Mouse (Mus musculus) MEL (cell line): Measurements from ENCODE around the gene Taf1c. TPM values are rescaled to one million over a fixed set of nuclear protein-coding genes. Genes with fewer than 3 reads are reported as not detected.

Experiments used
- DNase-seq: peaks from one replicate; pipeline ENCODE4 v3.0.0; 2011; ENCODE audit warnings: low read depth, low spot score
- H3K27ac ChIP-seq: 2 replicates; pipeline ENCODE4 v1.5.1; 2012; ENCODE audit warnings: low read depth, mild to moderate bottlenecking, control low read depth, low read length, moderate library complexity; ENCODE audit not compliant: control insufficient read depth
- H3K27me3 ChIP-seq, 2 experiments: fragments of 150-350 bp in 1 of 2; sonication (generic) in 1 of 2; 2 replicates each; pipeline ENCODE4 v1.6.1; 2012; ENCODE audit warnings: low read length in 2 of 2, mild to moderate bottlenecking in 2 of 2, improper control_type of control experiment in 1 of 2, moderate library complexity in 1 of 2; ENCODE audit not compliant: insufficient read depth in 2 of 2, control insufficient read depth in 1 of 2
- H3K36me3 ChIP-seq, 2 experiments: 2 replicates each; pipeline ENCODE4 v1.6.1; 2012 to 2014; ENCODE audit warnings: low read length in 2 of 2, improper control_type of control experiment in 1 of 2, inconsistent platforms in 1 of 2, mild to moderate bottlenecking in 1 of 2; ENCODE audit not compliant: insufficient read depth in 2 of 2, control insufficient read depth in 1 of 2
- H3K4me1 ChIP-seq, 2 experiments: fragments of 150-350 bp in 1 of 2; sonication (generic) in 1 of 2; 2 replicates each; pipeline ENCODE4 v1.6.1; 2012; ENCODE audit warnings: low read length in 2 of 2, improper control_type of control experiment in 1 of 2, mild to moderate bottlenecking in 1 of 2; ENCODE audit not compliant: insufficient read depth in 2 of 2, control insufficient read depth in 1 of 2
- H3K4me3 ChIP-seq, 2 experiments: fragments of 150-350 bp in 1 of 2; sonication (generic) in 1 of 2; 2 replicates each; pipeline ENCODE4 v1.5.1; 2012; ENCODE audit warnings: low read depth in 2 of 2, low read length in 2 of 2, mild to moderate bottlenecking in 2 of 2, moderate library complexity in 2 of 2, control low read depth in 1 of 2, improper control_type of control experiment in 1 of 2; ENCODE audit not compliant: control insufficient read depth in 1 of 2, insufficient read depth in 1 of 2
- H3K79me2 ChIP-seq: 2 replicates; pipeline ENCODE4 v1.6.1; 2012; ENCODE audit warnings: mild to moderate bottlenecking, low read length, moderate library complexity; ENCODE audit not compliant: control insufficient read depth, poor library complexity, insufficient read depth
- H3K9ac ChIP-seq: 2 replicates; pipeline ENCODE4 v1.6.1; 2012; ENCODE audit warnings: low read depth, mild to moderate bottlenecking, control low read depth, low read length, moderate library complexity; ENCODE audit not compliant: control insufficient read depth, poor library complexity, severe bottlenecking
- H3K9me3 ChIP-seq: fragments of 150-350 bp; sonication (generic); replicated peaks from 2 replicates; pipeline ENCODE4 v1.6.1; 2012; ENCODE audit warnings: mild to moderate bottlenecking, low read length, improper control_type of control experiment, moderate library complexity; ENCODE audit not compliant: insufficient read depth
- CHD1 ChIP-seq: IDR thresholded peaks from 2 replicates; pipeline ENCODE4 v1.6.1; 2012; ENCODE audit warnings: low read depth, mild to moderate bottlenecking, inconsistent platforms, low read length, improper control_type of control experiment
- CHD2 ChIP-seq: IDR thresholded peaks from 2 replicates; pipeline ENCODE4 v1.6.1; 2011; ENCODE audit warnings: low read length, improper control_type of control experiment
- E2F4 ChIP-seq: IDR thresholded peaks from 2 replicates; pipeline ENCODE4 v1.6.1; 2011; ENCODE audit warnings: low read depth, low read length, improper control_type of control experiment, borderline replicate concordance
- GABPA ChIP-seq: IDR thresholded peaks from 2 replicates; pipeline ENCODE4 v1.6.1; 2012; ENCODE audit warnings: low read depth, mild to moderate bottlenecking, inconsistent platforms, low read length, improper control_type of control experiment, moderate library complexity
- GATA1 ChIP-seq: IDR thresholded peaks from 2 replicates; pipeline ENCODE4 v1.6.1; 2011; ENCODE audit warnings: low read depth, low read length, improper control_type of control experiment
- KAT2A ChIP-seq: conservative IDR thresholded peaks from 2 replicates; pipeline ENCODE4 v1.6.1; 2012; ENCODE audit warnings: low read depth, low read length, improper control_type of control experiment, inconsistent platforms
- MAFK ChIP-seq: IDR thresholded peaks from 2 replicates; pipeline ENCODE4 v1.6.1; 2011; ENCODE audit warnings: low read depth, mild to moderate bottlenecking, low read length, improper control_type of control experiment, borderline replicate concordance
- MAX ChIP-seq: IDR thresholded peaks from 2 replicates; pipeline ENCODE4 v1.6.1; 2011; ENCODE audit warnings: low read length, improper control_type of control experiment
- MAZ ChIP-seq: IDR thresholded peaks from 2 replicates; pipeline ENCODE4 v1.6.1; 2012; ENCODE audit warnings: low read depth, mild to moderate bottlenecking, inconsistent platforms, low read length, improper control_type of control experiment
- MXI1 ChIP-seq: IDR thresholded peaks from 2 replicates; pipeline ENCODE4 v1.6.1; 2011; ENCODE audit warnings: mild to moderate bottlenecking, low read depth, low read length, improper control_type of control experiment
- NRF1 ChIP-seq: IDR thresholded peaks from 2 replicates; pipeline ENCODE4 v1.6.1; 2014; ENCODE audit warnings: low read depth, mild to moderate bottlenecking, inconsistent platforms, low read length, improper control_type of control experiment, moderate library complexity; ENCODE audit not compliant: poor library complexity, insufficient read depth, severe bottlenecking
- USF1 ChIP-seq: IDR thresholded peaks from 2 replicates; pipeline ENCODE4 v1.6.1; 2014; ENCODE audit warnings: low read depth, mild to moderate bottlenecking, inconsistent platforms, low read length, improper control_type of control experiment, moderate library complexity
- ZKSCAN1 ChIP-seq: IDR thresholded peaks from 2 replicates; pipeline ENCODE4 v1.6.1; 2012; ENCODE audit warnings: low read depth, mild to moderate bottlenecking, inconsistent platforms, low read length, improper control_type of control experiment, moderate library complexity
- polyA plus RNA-seq, 2 experiments: library from polyadenylated mRNA; stranded (reverse) in 1 of 2; unstranded in 1 of 2; fragments of >175 nt in 1 of 2; fragments of >200 nt in 1 of 2; gene quantifications; 2 replicates each; pipeline versions ENCODE4 v1.2.1 to v1.2.4; 2012; ENCODE audit warnings: low replicate concordance in 2 of 2, low read depth in 1 of 2; ENCODE audit not compliant: insufficient read length in 2 of 2, insufficient read depth in 1 of 2, missing spikeins in 1 of 2
- total RNA-seq: library from RNA; depleted of rRNA; stranded (reverse); fragments of 300-350 nt; gene quantifications from 2 replicates; pipeline ENCODE4 v1.2.3, GENCODE M21; 2012

Taf1c gene
- total and polyA plus RNA-seq, 3 experiments = 28.8 to 32.0 TPM; not detected in 1

DNA sequence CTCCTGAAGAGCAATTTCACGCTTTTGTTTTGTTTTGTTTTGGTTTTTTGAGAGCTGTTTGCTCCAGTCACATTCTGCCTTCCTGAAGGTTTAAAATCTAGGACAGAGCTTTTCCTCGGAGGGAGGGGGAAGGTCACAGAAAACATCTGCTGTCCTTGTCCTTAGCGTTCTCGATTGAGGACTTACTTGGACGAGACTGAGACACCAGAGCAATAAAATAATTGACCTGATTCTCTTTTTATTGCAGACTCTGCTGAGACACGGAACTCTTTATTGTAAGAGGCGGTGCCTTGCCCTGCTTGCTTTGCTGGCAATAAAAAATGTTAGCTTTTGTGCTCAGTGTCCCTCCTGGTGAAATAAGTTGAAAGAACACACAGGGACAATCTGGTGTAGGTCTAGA, 34.8 kb upstream of the Taf1c start:
- Histone ChIP-seq H3K27ac (no peak overlapping the region), H3K36me3 (no peaks in the 10 kb centered on the region), H3K4me1 (no peaks in the 10 kb centered on the region), H3K79me2 (no peaks in the 10 kb centered on the region), H3K27me3 (peaks cover 0 to 4% of the 10 kb centered on the region in 2 experiments; a peak in 2 of 4 replicates), H3K9ac (no peak overlapping the region), H3K9me3 (no peaks in the 10 kb centered on the region), H3K4me3 (no peak overlapping the region)
- no peak for DNase-seq
- TF ChIP-seq MAX (no peak), MAZ (no peak), E2F4 (no peak), MAFK (no peak), USF1 (no peak), NRF1 (no peak), GABPA (no peak), KAT2A (no peak)

DNA sequence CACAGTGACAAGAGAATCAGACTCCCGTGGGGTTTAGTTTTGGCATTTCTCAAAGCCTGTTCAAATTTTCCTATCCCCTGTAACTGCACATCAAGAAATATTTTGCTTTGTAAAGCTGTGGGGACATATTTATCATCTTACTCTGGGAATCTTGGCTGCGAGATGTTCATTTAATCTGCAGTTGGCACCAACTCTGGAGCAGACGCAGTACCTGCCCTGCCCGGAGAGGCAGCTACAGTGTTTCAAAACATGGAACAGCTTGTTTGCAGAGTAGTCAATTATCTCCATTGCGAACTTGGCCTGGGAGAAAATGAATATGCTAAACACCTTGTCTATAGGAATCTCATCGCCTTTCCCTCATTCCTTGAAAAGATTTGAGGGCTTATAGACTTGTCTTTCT, 33.2 kb upstream of the Taf1c start:
- Histone ChIP-seq H3K4me3 (no peak overlapping the region), H3K36me3 (no peaks in the 10 kb centered on the region), H3K79me2 (no peaks in the 10 kb centered on the region), H3K27me3 (peaks cover 0 to 4% of the 10 kb centered on the region in 2 experiments; a peak in 2 of 4 replicates), H3K9ac (no peak overlapping the region), H3K9me3 (no peaks in the 10 kb centered on the region), H3K4me1 (no peaks in the 10 kb centered on the region), H3K27ac (no peak overlapping the region)
- no peak for TF ChIP-seq CHD2
- TF ChIP-seq GATA1 = no peak
- DNase-seq = no peak

DNA sequence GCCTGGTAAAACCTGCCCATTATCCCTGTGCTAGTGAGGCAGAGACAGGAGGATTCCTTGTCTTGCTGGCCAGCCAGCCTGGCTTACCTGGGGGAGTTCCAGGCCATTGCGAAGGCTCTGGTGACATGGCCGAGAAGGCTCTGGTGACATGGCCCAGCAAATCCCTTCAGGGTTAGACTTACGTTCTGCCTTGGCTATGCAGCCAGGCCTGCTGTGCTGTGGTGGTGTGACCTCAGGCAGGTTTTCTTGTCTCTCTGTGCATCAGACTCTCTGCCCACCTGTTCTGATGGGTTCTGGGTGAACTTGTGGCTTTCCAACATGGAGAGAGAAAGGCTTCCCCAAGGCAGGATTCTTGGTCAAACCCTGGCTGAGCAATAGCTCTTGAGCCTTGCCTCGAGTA, 32.4 kb upstream of the Taf1c start:
- DNase-seq = no peak
- TF ChIP-seq MXI1 (no peak), CHD1 (no peak), ZKSCAN1 (no peak)
- Histone ChIP-seq H3K4me3 (no peak overlapping the region), H3K9me3 (no peaks in the 10 kb centered on the region), H3K4me1 (no peaks in the 10 kb centered on the region), H3K36me3 (no peaks in the 10 kb centered on the region), H3K27me3 (peaks cover 0 to 2% of the 10 kb centered on the region in 2 experiments; a peak in 2 of 4 replicates), H3K9ac (no peak overlapping the region), H3K27ac (no peak overlapping the region), H3K79me2 (no peaks in the 10 kb centered on the region)
